Mouse (Mus musculus) thymus, adult 2 months (tissue): ENCODE results near the gene Entpd2.

Experiments
- CTCF ChIP-seq: fragments of 200-500 bp; IDR thresholded peaks from 2 replicates; pipeline ENCODE4 v1.5.1; 2012; ENCODE audit warnings: mild to moderate bottlenecking, control low read depth, low read length, moderate library complexity, borderline replicate concordance; ENCODE audit not compliant: control insufficient read depth, poor library complexity, insufficient read depth; ENCODE audit errors: extremely low read depth
- POLR2A ChIP-seq: fragments of 200-500 bp; IDR thresholded peaks from 2 replicates; pipeline ENCODE4 v1.6.1; 2012; ENCODE audit warnings: mild to moderate bottlenecking, low read length, control low read depth, moderate library complexity; ENCODE audit not compliant: control insufficient read depth, poor library complexity, insufficient read depth; ENCODE audit errors: extremely low read depth

GRCm38 (mm10) chr2:25430395-25431233 is 34.9 kb downstream of the Entpd2 start:
- TF ChIP-seq POLR2A (no peak), CTCF (no peak)
